Mouse (Mus musculus) embryonic facial prominence, embryonic 11.5 days (tissue): ENCODE results near the gene Naa16. TPM values are rescaled to one million over a fixed set of nuclear protein-coding genes. Genes with fewer than 3 reads are reported as not detected.

Source experiments
- ATAC-seq: fragments of 200-750 bp; cut with Nextera tagmentation; replicated peaks from 2 replicates; pipeline ENCODE4 v1.8.0; 2017; ENCODE audit warnings: low read depth; ENCODE audit not compliant: insufficient number of reproducible peaks, low FRiP score, low TSS enrichment
- DNase-seq: peaks from one replicate; pipeline ENCODE4 v3.0.0-alpha.2; 2015; ENCODE audit warnings: low spot score
- H3K27ac ChIP-seq: fragments of 300-500 bp; sonication (generic); replicated peaks from 2 replicates; pipeline ENCODE4 v1.5.1; 2014; ENCODE audit warnings: mild to moderate bottlenecking, low read depth, low read length, control low read depth
- H3K27me3 ChIP-seq: fragments of 300-500 bp; sonication (generic); 2 replicates; pipeline ENCODE4 v1.6.1; 2014; ENCODE audit warnings: mild to moderate bottlenecking, low read length, moderate library complexity, mixed read lengths; ENCODE audit not compliant: control insufficient read depth, insufficient read depth
- H3K36me3 ChIP-seq: fragments of 300-500 bp; sonication (generic); replicated peaks from 2 replicates; pipeline ENCODE4 v1.6.1; 2014; ENCODE audit warnings: low read depth, mild to moderate bottlenecking, low read length, moderate library complexity, mixed read lengths; ENCODE audit not compliant: control insufficient read depth, insufficient read depth
- H3K4me1 ChIP-seq: fragments of 300-500 bp; sonication (generic); 2 replicates; pipeline ENCODE4 v1.6.1; 2014; ENCODE audit warnings: low read length, mixed read lengths; ENCODE audit not compliant: control insufficient read depth, insufficient read depth
- H3K4me2 ChIP-seq: fragments of 300-500 bp; sonication (generic); 2 replicates; pipeline ENCODE4 v1.6.1; 2014; ENCODE audit warnings: low read depth, mild to moderate bottlenecking, control low read depth, low read length, moderate library complexity
- H3K4me3 ChIP-seq: fragments of 300-500 bp; sonication (generic); 2 replicates; pipeline ENCODE4 v1.5.1; 2014; ENCODE audit warnings: low read depth, low read length, control low read depth
- H3K9ac ChIP-seq: fragments of 300-500 bp; sonication (generic); replicated peaks from 2 replicates; pipeline ENCODE4 v1.6.1; 2014; ENCODE audit warnings: mild to moderate bottlenecking, control low read depth, low read length
- H3K9me3 ChIP-seq: fragments of 300-500 bp; sonication (generic); replicated peaks from 2 replicates; pipeline ENCODE4 v1.6.1; 2016; ENCODE audit warnings: mild to moderate bottlenecking, low read length, inconsistent platforms, mixed read lengths; ENCODE audit not compliant: control insufficient read depth
- WGBS: fragments of 180-500 bp; shearing (Covaris S2); extraction: QIAGEN DNeasy Blood & Tissue Kit; methylation state at CpG from one replicate; pipeline ENCODE4 v1.1.7; 2014; 5-methylcytosine and 5-hydroxymethylcytosine counted together
- polyA plus RNA-seq: library from polyadenylated mRNA; unstranded; fragments of >200 nt; fragmentation: Nextera tagmentation; extraction: Ambion mirVana; gene quantifications from 2 replicates; pipeline ENCODE4 v1.2.1, GENCODE M21; 2014

The Naa16 gene
- polyA plus RNA-seq, 1 experiment from 2014 or later: 49.4 TPM

DNA sequence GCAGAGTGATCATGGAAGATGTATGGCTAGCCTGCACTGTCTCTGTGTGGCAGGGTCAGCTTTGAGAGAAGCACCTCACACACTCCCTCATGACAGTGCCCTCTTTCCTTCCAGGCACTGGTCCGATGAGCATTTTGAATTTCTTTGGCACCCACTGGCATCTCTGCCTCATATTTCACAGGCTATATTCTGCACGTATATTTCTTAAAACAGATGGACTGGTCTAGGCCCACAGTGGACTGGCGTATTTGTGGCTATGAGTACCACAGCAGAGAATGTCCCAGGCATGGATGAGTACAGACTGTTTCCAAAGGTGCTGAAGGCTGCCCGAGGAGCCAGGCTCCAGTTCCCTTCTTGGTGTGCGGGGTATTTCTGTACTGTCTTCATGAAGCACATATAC, 68.7 kb downstream of the Naa16 start:
- H3K4me3 ChIP-seq: no peak overlapping the region
- 90% methylated on average over 5 of the region's 5 CpGs for WGBS
- no peak for DNase-seq

DNA sequence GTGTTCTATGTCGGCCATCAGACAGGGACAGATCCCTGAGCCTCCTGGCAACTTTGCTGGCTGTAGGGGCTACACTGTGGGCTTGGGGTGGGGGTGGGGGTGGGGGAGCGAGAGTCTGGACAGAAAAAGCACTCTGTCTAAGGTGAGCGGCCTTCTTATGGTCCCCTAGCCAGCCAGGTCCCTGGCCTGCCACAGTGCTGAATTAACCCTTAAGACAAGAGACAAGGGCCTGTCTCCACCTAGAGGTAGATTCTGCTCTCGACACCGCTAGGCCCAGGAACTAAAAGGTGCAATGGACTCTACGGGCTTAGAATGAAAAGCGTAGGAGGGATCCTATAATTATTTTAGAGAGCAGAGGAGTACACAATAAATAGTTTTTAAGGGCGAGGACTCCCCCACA, 69.4 kb downstream of the Naa16 start:
- ATAC-seq (peak; percentile 81), DNase-seq (peak; percentile 76)
- no peak overlapping the region for H3K27ac ChIP-seq
- H3K4me2 ChIP-seq: no peak overlapping the region
- H3K36me3 ChIP-seq: no peaks in the 10 kb centered on the region
- H3K9ac ChIP-seq: no peak overlapping the region
- WGBS: 20% methylated on average over 8 of the region's 8 CpGs
- H3K27me3 ChIP-seq: no peaks in the 10 kb centered on the region
- H3K9me3 ChIP-seq: no peaks in the 10 kb centered on the region
- H3K4me1 ChIP-seq: no peaks in the 10 kb centered on the region
- H3K4me3 ChIP-seq: no peak overlapping the region

More for the DNA sequence above, 68.7 kb downstream of the Naa16 start:
- Histone ChIP-seq H3K27me3 (no peaks in the 10 kb centered on the region), H3K36me3 (no peaks in the 10 kb centered on the region), H3K4me2 (no peak overlapping the region), H3K27ac (no peak overlapping the region), H3K9me3 (no peaks in the 10 kb centered on the region), H3K4me1 (no peaks in the 10 kb centered on the region), H3K9ac (no peak overlapping the region)
- ATAC-seq: no peak

DNA sequence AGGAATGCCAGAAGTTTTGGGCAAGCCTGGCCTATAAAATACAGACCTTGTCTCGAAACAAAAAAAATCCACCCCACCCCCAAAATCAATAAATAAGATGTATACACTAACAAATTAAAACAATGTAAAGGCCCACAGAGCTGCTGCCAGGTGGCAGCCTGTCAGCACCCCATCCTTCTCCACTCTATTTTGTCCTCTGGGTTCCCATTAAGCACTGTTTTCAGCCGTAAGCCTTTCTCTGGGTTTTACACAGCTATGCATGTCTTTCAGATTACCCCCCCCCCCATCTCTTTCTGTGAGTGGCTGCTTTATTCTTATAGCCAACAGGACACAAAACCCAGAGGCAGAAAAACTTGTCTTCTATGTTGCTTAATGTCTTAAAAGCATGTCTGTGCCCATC, 73.0 kb downstream of the Naa16 start:
- ATAC-seq (no peak), DNase-seq (no peak)
- no peaks in the 10 kb centered on the region for H3K27me3 ChIP-seq
- no peaks in the 10 kb centered on the region for H3K4me1 ChIP-seq
- H3K4me3 ChIP-seq: no peak overlapping the region
- H3K9me3 ChIP-seq: no peaks in the 10 kb centered on the region
- no peak overlapping the region for H3K4me2 ChIP-seq
- no peak overlapping the region for H3K9ac ChIP-seq
- H3K27ac ChIP-seq: no peak overlapping the region
- 64% methylated on average over 2 of the region's 2 CpGs for WGBS
- no peaks in the 10 kb centered on the region for H3K36me3 ChIP-seq

DNA sequence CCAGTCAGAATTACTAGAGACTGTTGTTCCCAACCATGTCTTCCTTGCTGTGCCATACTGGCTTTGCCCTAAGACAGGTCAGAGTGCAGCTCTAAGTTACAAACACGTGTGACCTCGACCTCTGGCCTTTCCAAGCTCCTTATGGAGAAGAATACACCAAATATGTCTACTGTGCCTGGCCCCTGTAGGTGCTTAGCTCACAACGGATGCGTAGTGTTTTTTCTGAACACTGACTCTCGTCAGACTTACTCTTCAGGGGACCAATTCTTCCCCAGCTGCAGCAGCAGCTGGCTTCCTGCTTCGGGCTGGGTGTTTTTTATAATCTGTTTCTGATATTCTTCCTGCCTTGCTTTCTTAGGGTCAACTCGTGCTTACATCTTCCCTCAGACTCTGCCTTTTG, 74.7 kb downstream of the Naa16 start:
- Histone ChIP-seq H3K27ac (no peak overlapping the region), H3K9ac (no peak overlapping the region), H3K4me3 (no peak overlapping the region), H3K9me3 (no peaks in the 10 kb centered on the region), H3K4me1 (no peaks in the 10 kb centered on the region), H3K4me2 (no peak overlapping the region), H3K27me3 (no peaks in the 10 kb centered on the region), H3K36me3 (no peaks in the 10 kb centered on the region)
- WGBS: 31% methylated on average over 7 of the region's 7 CpGs
- no peak for DNase-seq
- ATAC-seq: no peak

DNA sequence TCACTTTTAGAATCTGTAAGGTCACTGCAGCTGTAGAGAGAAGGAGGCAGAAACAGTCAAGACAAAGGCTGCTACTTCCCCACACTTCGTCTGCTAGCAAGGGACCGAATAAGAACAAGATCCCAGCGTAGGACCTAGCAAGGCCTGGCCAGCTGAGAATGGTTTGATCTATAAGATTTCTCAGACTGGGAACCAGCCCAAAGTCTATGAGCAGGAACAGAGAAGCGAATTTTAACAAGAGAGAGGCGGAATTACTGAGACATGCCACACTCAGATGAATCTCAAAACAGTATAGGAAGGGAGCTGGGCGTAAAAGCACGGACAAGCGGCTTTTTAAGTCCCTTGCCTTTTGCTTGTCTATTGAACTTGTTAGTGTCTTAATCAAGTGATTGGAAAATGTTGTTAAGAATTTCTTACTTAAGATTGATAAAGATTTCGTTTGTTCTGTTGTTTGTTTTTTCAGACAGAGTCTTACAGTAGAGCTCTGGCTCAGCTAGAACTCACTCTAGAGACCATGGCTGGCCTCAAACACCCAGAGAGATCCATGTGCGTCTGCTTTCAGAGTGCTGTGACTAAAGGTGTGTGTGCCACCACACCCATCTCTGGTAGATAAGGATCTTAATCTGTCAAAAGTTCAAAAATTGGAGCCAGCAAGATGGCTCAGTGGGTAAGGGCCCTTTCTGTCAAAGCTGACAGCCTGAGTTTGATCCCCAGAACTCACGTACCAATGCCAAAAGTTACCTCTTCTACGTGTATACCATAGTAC, 76.2 kb downstream of the Naa16 start:
- no peaks in the 10 kb centered on the region for H3K36me3 ChIP-seq
- H3K9me3 ChIP-seq: no peaks in the 10 kb centered on the region
- no peak overlapping the region for H3K4me3 ChIP-seq
- WGBS: 84% methylated on average over 12 of the region's 12 CpGs
- no peak overlapping the region for H3K9ac ChIP-seq
- H3K4me2 ChIP-seq: no peak overlapping the region
- no peak overlapping the region for H3K27ac ChIP-seq
- DNase-seq: no peak
- ATAC-seq: no peak
- H3K27me3 ChIP-seq: no peaks in the 10 kb centered on the region
- H3K4me1 ChIP-seq: no peaks in the 10 kb centered on the region

DNA sequence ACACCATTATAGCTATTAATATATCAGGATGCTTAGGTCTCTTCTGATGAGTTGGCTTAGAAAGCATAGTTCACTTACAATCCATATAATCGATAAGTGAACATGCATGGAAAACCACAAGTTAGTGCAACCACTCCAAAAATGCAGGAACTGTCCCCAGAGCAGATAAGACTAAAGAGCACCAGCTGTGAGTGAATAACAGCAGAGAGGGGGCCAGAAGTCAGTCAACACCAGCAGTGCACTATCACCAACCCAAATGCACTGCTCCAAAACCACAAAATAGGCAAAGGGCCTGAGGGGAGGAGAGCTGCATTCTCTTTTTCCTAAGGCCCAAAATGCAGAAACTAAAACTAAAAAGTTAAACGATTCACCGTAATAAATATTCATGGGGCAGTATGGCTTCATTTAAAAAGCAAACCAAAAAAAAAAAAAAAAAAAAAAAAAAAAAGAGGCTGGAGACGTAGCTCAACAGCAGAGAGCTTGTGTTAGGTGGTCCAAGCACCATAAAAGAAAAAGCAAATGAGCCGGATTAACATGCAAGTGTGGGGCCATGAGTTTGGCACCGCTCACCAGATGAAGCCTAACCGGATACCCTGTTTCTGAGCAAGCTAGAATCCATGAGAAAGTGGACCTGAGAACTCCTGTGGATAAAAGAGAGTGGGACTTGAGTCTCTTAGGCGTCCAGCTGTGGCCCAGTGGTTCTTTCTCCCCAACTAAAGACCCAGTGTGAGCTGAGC, 77.0 kb downstream of the Naa16 start:
- no peaks in the 10 kb centered on the region for H3K27me3 ChIP-seq
- DNase-seq: no peak
- ATAC-seq: no peak
- 73% methylated on average over 8 of the region's 8 CpGs for WGBS
- no peaks in the 10 kb centered on the region for H3K36me3 ChIP-seq
- no peaks in the 10 kb centered on the region for H3K9me3 ChIP-seq
- H3K27ac ChIP-seq: no peak overlapping the region
- no peak overlapping the region for H3K4me2 ChIP-seq
- no peak overlapping the region for H3K4me3 ChIP-seq
- no peaks in the 10 kb centered on the region for H3K4me1 ChIP-seq
- H3K9ac ChIP-seq: no peak overlapping the region

DNA sequence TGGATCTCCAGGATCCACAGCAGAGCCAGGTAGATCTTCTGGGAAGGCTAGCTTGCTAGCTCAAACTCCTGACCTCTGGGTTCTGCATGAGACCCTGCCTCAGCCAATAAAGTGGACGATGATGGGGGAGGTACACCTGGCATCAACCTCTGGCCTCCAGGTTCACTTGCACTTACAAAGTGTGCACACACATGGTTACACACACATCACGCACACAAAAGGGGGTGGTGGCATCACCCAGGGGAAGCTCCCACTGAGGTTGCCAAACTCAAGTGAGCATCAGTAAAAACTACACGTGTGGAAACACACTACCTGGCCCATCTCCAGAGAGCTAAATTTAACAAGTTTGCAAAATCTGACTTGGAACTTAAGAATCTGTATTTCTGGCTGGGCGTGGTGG, 77.9 kb downstream of the Naa16 start:
- H3K36me3 ChIP-seq: no peaks in the 10 kb centered on the region
- H3K9ac ChIP-seq: no peak overlapping the region
- no peaks in the 10 kb centered on the region for H3K4me1 ChIP-seq
- no peak overlapping the region for H3K27ac ChIP-seq
- H3K4me3 ChIP-seq: no peak overlapping the region
- H3K27me3 ChIP-seq: no peaks in the 10 kb centered on the region
- ATAC-seq (no peak), DNase-seq (no peak)
- H3K4me2 ChIP-seq: no peak overlapping the region
- H3K9me3 ChIP-seq: no peaks in the 10 kb centered on the region
- 77% methylated on average over 4 of the region's 4 CpGs for WGBS

DNA sequence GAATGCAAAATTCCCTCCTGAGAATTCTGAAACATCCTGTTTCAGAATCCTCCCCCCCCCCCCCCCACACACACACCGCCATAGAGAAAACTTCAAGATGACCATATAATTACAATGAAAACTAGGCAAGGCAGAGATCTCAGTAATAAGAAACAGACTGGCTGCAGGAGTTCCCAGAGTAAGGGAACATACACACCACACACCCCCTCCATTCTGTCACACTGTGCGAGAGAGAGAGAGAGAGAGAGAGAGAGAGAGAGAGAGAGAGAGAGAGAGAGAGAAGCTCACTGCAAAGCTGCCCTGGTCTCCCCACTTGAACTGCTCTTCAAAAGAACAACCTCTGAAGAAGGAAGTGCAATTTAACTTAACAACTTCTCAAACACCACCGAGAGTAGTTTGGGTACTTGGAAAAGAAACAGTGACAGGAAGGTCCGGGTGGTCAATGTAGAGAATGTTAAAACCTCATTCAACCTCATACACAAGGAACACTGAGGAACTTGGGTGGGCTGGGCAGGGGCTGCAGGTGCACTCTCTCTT, 78.6 kb downstream of the Naa16 start:
- DNase-seq (no peak), ATAC-seq (no peak; the same call in 1 of the 2 replicates)
- H3K27me3 ChIP-seq: no peaks in the 10 kb centered on the region
- H3K27ac ChIP-seq: no peak overlapping the region
- no peak overlapping the region for H3K4me2 ChIP-seq
- no peaks in the 10 kb centered on the region for H3K36me3 ChIP-seq
- H3K4me1 ChIP-seq: no peaks in the 10 kb centered on the region
- H3K9me3 ChIP-seq: no peaks in the 10 kb centered on the region
- H3K4me3 ChIP-seq: no peak overlapping the region
- H3K9ac ChIP-seq: no peak overlapping the region
- 32% methylated on average over 4 of the region's 4 CpGs for WGBS
